Mouse (Mus musculus): ENCODE results near the gene Krtap3-3. TPM values are rescaled to one million over a fixed set of nuclear protein-coding genes. Genes with fewer than 3 reads are reported as not detected.

Krtap3-3 gene
- polyA plus RNA-seq, 1 experiment: not detected

DNA sequence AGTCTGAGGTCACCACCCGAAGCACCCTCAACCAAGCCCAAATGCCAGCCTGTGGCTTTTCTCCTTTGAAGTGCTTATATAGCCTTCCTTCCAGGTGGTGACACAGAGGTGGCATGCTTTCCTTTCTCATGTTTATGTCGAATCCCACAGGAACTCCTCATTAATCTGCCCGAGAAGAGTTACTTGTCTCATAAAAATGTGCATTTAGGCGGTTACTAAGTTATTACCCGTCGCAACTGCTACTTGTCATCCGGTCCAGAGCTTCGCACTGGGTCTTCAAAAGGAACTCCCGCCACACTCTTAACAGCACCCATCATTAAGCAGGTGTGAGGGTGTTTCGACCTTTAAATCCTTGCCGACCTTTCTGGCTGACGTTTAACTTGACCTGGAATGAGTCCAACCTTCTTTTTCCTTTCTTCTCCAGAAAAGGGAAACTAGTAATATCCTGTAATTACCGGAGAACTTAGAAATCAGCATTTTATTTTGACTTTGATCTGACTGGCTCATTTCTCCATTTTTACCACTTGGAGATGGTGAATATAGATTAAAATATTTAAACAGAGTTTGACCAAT is 29.3 kb downstream of the Krtap3-3 start, which contains the start of gene Krt39:
TSS of gene Krt39 (minus strand) at position 51 of the 573 bp plus-strand sequence.
- no peak within 1 kb of the TSS for H3ac ChIP-seq (ENCODE audit: control insufficient read depth, insufficient read length, low read depth)
- no peaks in the 10 kb centered on the region for H3K79me3 ChIP-seq (ENCODE audit: low read depth)
- H3K4me3 ChIP-seq (ENCODE audit: insufficient read depth, poor library complexity, severe bottlenecking): no peak within 1 kb of the TSS
- no peaks in the 10 kb centered on the region for H3K79me2 ChIP-seq (ENCODE audit: control insufficient read depth, insufficient read depth)
- H3K27me3 ChIP-seq (ENCODE audit: control insufficient read depth, insufficient read depth, insufficient read length): no peaks in the 10 kb centered on the region
- H3K36me3 ChIP-seq (ENCODE audit: control insufficient read depth, insufficient read depth): no peaks in the 10 kb centered on the region
- TF ChIP-seq USF1 (IDR thresholded peaks at IDR 0.05; ENCODE audit: low read depth) (no peak), MYOD1 (IDR thresholded peaks at IDR 0.05; ENCODE audit: control insufficient read depth, insufficient read length, low read depth) (no peak)

GRCm38 (mm10) chr11:99514098-99514497 is 36.6 kb downstream of the Krtap3-3 start:
- Histone ChIP-seq H3ac (ENCODE audit: control insufficient read depth, insufficient read length, low read depth) (no peak overlapping the region), H3K4me3 (ENCODE audit: insufficient read depth, poor library complexity, severe bottlenecking) (no peak overlapping the region)
- TF ChIP-seq CTCF (IDR thresholded peaks at IDR 0.05; ENCODE audit: control insufficient read depth, insufficient read depth, insufficient read length) (no peak), MYOG (IDR thresholded peaks at IDR 0.05; ENCODE audit: control insufficient read depth, extremely low read depth, insufficient read length) (no peak), MYOD1 (IDR thresholded peaks at IDR 0.05; ENCODE audit: control insufficient read depth, insufficient read length, low read depth) (no peak), CEBPB (IDR thresholded peaks at IDR 0.05; ENCODE audit: low read depth) (no peak), MAX (IDR thresholded peaks at IDR 0.05) (no peak)

More at GRCm38 (mm10) chr11:99514098-99514497, 36.6 kb downstream of the Krtap3-3 start:
- Histone ChIP-seq H3K27me3 (ENCODE audit: control insufficient read depth, insufficient read depth, insufficient read length) (no peaks in the 10 kb centered on the region), H3K36me3 (ENCODE audit: control insufficient read depth, insufficient read depth) (no peaks in the 10 kb centered on the region), H3K79me2 (ENCODE audit: control insufficient read depth, insufficient read depth) (no peaks in the 10 kb centered on the region), H3K79me3 (ENCODE audit: low read depth) (no peaks in the 10 kb centered on the region)

Other genes with a start within 250 kb of the Krtap3-3 start
- gene Krt25, start 227.9 kb downstream of the Krtap3-3 start, polyA plus RNA-seq (2012; fragmentation: generic; extraction: Trizol): not detected
- gene Krt26, start 212.9 kb downstream of the Krtap3-3 start, polyA plus RNA-seq (2012; fragmentation: generic; extraction: Trizol): not detected
- not detected for gene Krt27, start 199.8 kb downstream of the Krtap3-3 start, polyA plus RNA-seq (2012; fragmentation: generic; extraction: Trizol)
- 0.02 TPM for gene Krt28, start 176.0 kb downstream of the Krtap3-3 start, polyA plus RNA-seq (2012; fragmentation: generic; extraction: Trizol)
- gene Krt10, start 161.5 kb downstream of the Krtap3-3 start, polyA plus RNA-seq (2012; fragmentation: generic; extraction: Trizol): 3.7 TPM
- gene Krt12, start 128.6 kb downstream of the Krtap3-3 start, polyA plus RNA-seq (2012; fragmentation: generic; extraction: Trizol): not detected
- not detected for gene Krt20, start 112.7 kb downstream of the Krtap3-3 start, polyA plus RNA-seq (2012; fragmentation: generic; extraction: Trizol)
- not detected for gene Krt23, start 57.7 kb downstream of the Krtap3-3 start, polyA plus RNA-seq (2012; fragmentation: generic; extraction: Trizol)
- gene Krt39, start 29.5 kb downstream of the Krtap3-3 start, polyA plus RNA-seq (2012; fragmentation: generic; extraction: Trizol): not detected
- not detected for gene Krt40, start 7.7 kb downstream of the Krtap3-3 start, polyA plus RNA-seq (2012; fragmentation: generic; extraction: Trizol)
- gene Krtap3-2, start 6.0 kb upstream of the Krtap3-3 start, polyA plus RNA-seq (2012; fragmentation: generic; extraction: Trizol): not detected
- not detected for gene Gm11939, start 8.6 kb upstream of the Krtap3-3 start, polyA plus RNA-seq (2012; fragmentation: generic; extraction: Trizol)
- not detected for gene Krtap3-1, start 15.8 kb upstream of the Krtap3-3 start, polyA plus RNA-seq (2012; fragmentation: generic; extraction: Trizol)
- gene Krtap1-5, start 30.2 kb upstream of the Krtap3-3 start, polyA plus RNA-seq (2012; fragmentation: generic; extraction: Trizol): 0.04 TPM
- gene Krtap1-4, start 32.8 kb upstream of the Krtap3-3 start, polyA plus RNA-seq (2012; fragmentation: generic; extraction: Trizol): not detected
- not detected for gene Krtap1-3, start 40.5 kb upstream of the Krtap3-3 start, polyA plus RNA-seq (2012; fragmentation: generic; extraction: Trizol)
- gene Krtap9-3, start 47.2 kb upstream of the Krtap3-3 start, polyA plus RNA-seq (2012; fragmentation: generic; extraction: Trizol): not detected
- not detected for gene Gm11938, start 52.4 kb upstream of the Krtap3-3 start, polyA plus RNA-seq (2012; fragmentation: generic; extraction: Trizol)
- not detected for gene Gm11937, start 59.3 kb upstream of the Krtap3-3 start, polyA plus RNA-seq (2012; fragmentation: generic; extraction: Trizol)
- gene Krtap2-4, start 64.0 kb upstream of the Krtap3-3 start, polyA plus RNA-seq (2012; fragmentation: generic; extraction: Trizol): not detected
- not detected for gene Gm11562, start 69.6 kb upstream of the Krtap3-3 start, polyA plus RNA-seq (2012; fragmentation: generic; extraction: Trizol)
- gene Krtap4-1, start 77.4 kb upstream of the Krtap3-3 start, polyA plus RNA-seq (2012; fragmentation: generic; extraction: Trizol): not detected
- gene Krtap4-2, start 84.2 kb upstream of the Krtap3-3 start, polyA plus RNA-seq (2012; fragmentation: generic; extraction: Trizol): not detected
- not detected for gene Krtap4-7, start 93.2 kb upstream of the Krtap3-3 start, polyA plus RNA-seq (2012; fragmentation: generic; extraction: Trizol)
- gene Gm11555, start 99.4 kb upstream of the Krtap3-3 start, polyA plus RNA-seq (2012; fragmentation: generic; extraction: Trizol): not detected
- gene Gm11563, start 108.1 kb upstream of the Krtap3-3 start, polyA plus RNA-seq (2012; fragmentation: generic; extraction: Trizol): not detected
- not detected for gene Krtap4-6, start 115.1 kb upstream of the Krtap3-3 start, polyA plus RNA-seq (2012; fragmentation: generic; extraction: Trizol)
- gene Gm14190, start 139.9 kb upstream of the Krtap3-3 start, polyA plus RNA-seq (2012; fragmentation: generic; extraction: Trizol): not detected
- gene Gm14180, start 183.4 kb upstream of the Krtap3-3 start, polyA plus RNA-seq (2012; fragmentation: generic; extraction: Trizol): not detected
- not detected for gene Gm11595, start 222.0 kb upstream of the Krtap3-3 start, polyA plus RNA-seq (2012; fragmentation: generic; extraction: Trizol)
- not detected for gene Krtap4-8, start 229.8 kb upstream of the Krtap3-3 start, polyA plus RNA-seq (2012; fragmentation: generic; extraction: Trizol)
- not detected for gene Krtap4-9, start 234.3 kb upstream of the Krtap3-3 start, polyA plus RNA-seq (2012; fragmentation: generic; extraction: Trizol)
- gene Gm11596, start 242.6 kb upstream of the Krtap3-3 start, polyA plus RNA-seq (2012; fragmentation: generic; extraction: Trizol): not detected
- not detected for gene Gm11569, start 248.1 kb upstream of the Krtap3-3 start, polyA plus RNA-seq (2012; fragmentation: generic; extraction: Trizol)

Measured in C2C12 (cell line).